Mouse (Mus musculus) midbrain, embryonic 13.5 days (tissue): ENCODE measurements around the gene Mtap. TPM values are rescaled to one million over a fixed set of nuclear protein-coding genes. Genes with fewer than 3 reads are reported as not detected.

ENCODE experiments used
- ATAC-seq: fragments of 200-750 bp; cut with Nextera tagmentation; 2 replicates; pipeline ENCODE4 v1.8.0; 2017; ENCODE audit warnings: mild to moderate bottlenecking, moderate TSS enrichment, moderate library complexity
- H3K27ac ChIP-seq: fragments of 300-500 bp; sonication (generic); 2 replicates; pipeline ENCODE4 v1.5.1; 2015; ENCODE audit warnings: inconsistent platforms, mild to moderate bottlenecking, moderate library complexity
- H3K27me3 ChIP-seq: fragments of 300-500 bp; sonication (generic); 2 replicates; pipeline ENCODE4 v1.6.1; 2015; ENCODE audit warnings: mild to moderate bottlenecking, inconsistent platforms
- H3K36me3 ChIP-seq: fragments of 300-500 bp; sonication (generic); 2 replicates; pipeline ENCODE4 v1.6.1; 2015; ENCODE audit warnings: mild to moderate bottlenecking, inconsistent platforms
- H3K4me1 ChIP-seq: fragments of 300-500 bp; sonication (generic); replicated peaks from 2 replicates; pipeline ENCODE4 v1.6.1; 2015; ENCODE audit warnings: inconsistent platforms
- H3K4me2 ChIP-seq: fragments of 300-500 bp; sonication (generic); replicated peaks from 2 replicates; pipeline ENCODE4 v1.6.1; 2015; ENCODE audit warnings: moderate library complexity, mild to moderate bottlenecking, inconsistent platforms
- H3K4me3 ChIP-seq: fragments of 300-500 bp; sonication (generic); replicated peaks from 2 replicates; pipeline ENCODE4 v1.5.1; 2015; ENCODE audit warnings: mild to moderate bottlenecking, inconsistent platforms
- H3K9ac ChIP-seq: fragments of 300-500 bp; sonication (generic); replicated peaks from 2 replicates; pipeline ENCODE4 v1.6.1; 2015; ENCODE audit warnings: mild to moderate bottlenecking, inconsistent platforms
- H3K9me3 ChIP-seq: fragments of 300-500 bp; sonication (generic); 2 replicates; pipeline ENCODE4 v1.6.1; 2016; ENCODE audit warnings: mild to moderate bottlenecking, inconsistent platforms
- WGBS: fragments of 180-500 bp; shearing (Covaris S2); methylation state at CpG from one replicate; pipeline ENCODE4 v1.1.7; 2015; 5-methylcytosine and 5-hydroxymethylcytosine counted together
- polyA plus RNA-seq: library from polyadenylated mRNA; unstranded; fragments of >200 nt; fragmentation: Nextera tagmentation; extraction: Ambion mirVana; gene quantifications from 2 replicates; pipeline ENCODE4 v1.2.1, GENCODE M21; 2015

The Mtap gene
- polyA plus RNA-seq, 1 experiment from 2014 or later: 27.4 TPM

DNA sequence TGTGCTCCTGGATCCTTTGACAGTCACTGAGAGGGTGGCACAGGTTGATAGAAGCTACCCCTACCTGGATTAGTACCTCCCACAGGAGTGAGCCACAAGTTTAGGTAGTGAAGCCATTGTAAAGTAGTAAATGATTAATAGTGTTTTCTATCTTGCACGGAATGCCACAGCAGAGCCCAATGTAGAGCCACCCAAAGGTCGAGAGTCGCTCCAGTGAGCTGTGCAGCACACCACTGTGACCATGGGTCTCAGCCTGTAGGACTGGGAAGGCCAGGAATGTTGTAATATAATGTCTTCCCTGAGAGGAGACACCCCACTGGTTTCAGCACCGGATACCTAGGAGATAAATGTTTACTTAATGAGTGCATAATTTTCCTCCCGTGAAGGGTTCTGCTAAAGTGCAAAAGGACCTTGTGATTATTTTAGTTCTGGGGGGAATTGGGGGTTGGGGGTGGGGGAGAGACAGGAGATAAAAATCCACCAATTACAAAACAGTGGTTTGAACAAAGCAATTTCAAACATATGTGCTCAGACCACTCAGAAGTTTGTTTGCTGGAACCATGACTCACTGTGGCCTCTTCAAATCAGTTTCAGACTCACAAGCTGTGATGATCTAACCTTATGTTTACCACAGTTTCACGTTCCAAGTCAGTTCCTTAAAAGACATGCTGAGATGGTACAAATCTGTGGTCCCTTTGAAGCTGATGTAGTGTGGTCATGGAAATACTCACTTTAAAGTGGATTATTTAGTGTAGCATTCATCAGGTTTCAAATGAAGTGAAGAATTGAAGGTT, 40.8 kb downstream of the Mtap start:
- H3K36me3 ChIP-seq: peaks cover 84% of the 10 kb centered on the region
- H3K4me3 ChIP-seq: no peak overlapping the region
- H3K4me1 ChIP-seq: no peaks in the 10 kb centered on the region
- H3K4me2 ChIP-seq: no peak overlapping the region
- no peak overlapping the region for H3K27ac ChIP-seq
- H3K9ac ChIP-seq: no peak overlapping the region
- H3K27me3 ChIP-seq: no peaks in the 10 kb centered on the region
- ATAC-seq: no peak
- no peaks in the 10 kb centered on the region for H3K9me3 ChIP-seq
- WGBS: 87% methylated on average over 6 of the region's 6 CpGs

- Histone ChIP-seq H3K4me1 (no peaks in the 10 kb centered on the region), H3K36me3 (peaks cover 63% of the 10 kb centered on the region), H3K4me2 (no peak overlapping the region), H3K9ac (no peak overlapping the region), H3K4me3 (no peak overlapping the region), H3K9me3 (no peaks in the 10 kb centered on the region), H3K27ac (no peak overlapping the region), H3K27me3 (no peaks in the 10 kb centered on the region)
- WGBS: 99% methylated on average over 5 of the region's 5 CpGs
- no peak for ATAC-seq
These were observed 43.2 kb downstream of the Mtap start for GRCm38 (mm10) chr4:89180121-89180520.

- Histone ChIP-seq H3K9me3 (no peaks in the 10 kb centered on the region), H3K4me1 (no peaks in the 10 kb centered on the region), H3K4me2 (no peak overlapping the region), H3K4me3 (no peak overlapping the region), H3K36me3 (peaks cover 49% of the 10 kb centered on the region), H3K27ac (no peak overlapping the region), H3K27me3 (no peaks in the 10 kb centered on the region), H3K9ac (no peak overlapping the region)
- ATAC-seq: no peak
- WGBS: 94% methylated on average over 2 of the region's 2 CpGs
These were observed 44.7 kb downstream of the Mtap start for GRCm38 (mm10) chr4:89181656-89182055.

DNA sequence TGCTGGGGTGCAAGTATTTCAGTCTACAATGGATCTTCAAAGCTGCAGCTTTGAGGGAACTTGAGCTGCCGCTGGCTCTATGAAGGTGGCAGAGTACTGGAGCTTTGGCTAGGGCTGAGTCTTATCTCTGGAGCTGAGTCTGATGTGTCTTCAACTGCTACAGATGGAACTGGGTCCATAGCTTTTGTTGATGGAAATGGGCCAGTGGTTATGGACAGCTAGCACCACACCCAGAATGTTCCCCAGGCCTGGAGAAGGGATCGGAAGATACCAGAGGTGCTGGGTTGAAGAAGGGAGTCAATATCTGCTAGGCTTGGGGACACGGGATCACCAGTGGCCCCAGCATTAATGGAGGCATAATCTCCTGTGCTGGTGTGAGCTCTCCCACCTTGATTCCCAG, 45.6 kb downstream of the Mtap start:
- H3K27me3 ChIP-seq: no peaks in the 10 kb centered on the region
- 94% methylated on average over 3 of the region's 3 CpGs for WGBS
- ATAC-seq: no peak
- H3K4me2 ChIP-seq: no peak overlapping the region
- H3K9me3 ChIP-seq: no peaks in the 10 kb centered on the region
- peaks cover 41% of the 10 kb centered on the region for H3K36me3 ChIP-seq
- no peak overlapping the region for H3K27ac ChIP-seq
- no peak overlapping the region for H3K4me3 ChIP-seq
- H3K9ac ChIP-seq: no peak overlapping the region
- no peaks in the 10 kb centered on the region for H3K4me1 ChIP-seq

DNA sequence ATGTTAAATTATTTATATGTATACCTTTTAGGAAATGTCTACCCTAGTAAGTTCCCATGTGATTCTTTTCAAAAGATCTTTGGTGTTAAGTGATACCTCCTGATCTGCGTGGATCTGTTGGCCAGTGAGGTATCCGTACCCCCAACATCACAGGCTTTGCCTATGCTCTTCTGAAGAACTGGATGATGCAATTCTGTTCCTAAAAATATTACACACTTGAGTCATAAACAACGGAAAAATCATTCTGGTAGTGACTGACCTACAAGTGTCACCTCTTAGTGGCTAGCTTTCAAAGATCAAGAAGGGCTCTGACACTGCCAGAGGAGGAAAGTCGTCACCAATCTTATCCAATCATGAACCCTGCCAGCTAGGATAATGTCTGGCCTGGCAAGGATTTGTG, 58.6 kb downstream of the Mtap start:
- Histone ChIP-seq H3K4me1 (no peaks in the 10 kb centered on the region), H3K27me3 (no peaks in the 10 kb centered on the region), H3K9me3 (no peaks in the 10 kb centered on the region), H3K36me3 (no peaks in the 10 kb centered on the region), H3K4me3 (no peak overlapping the region), H3K27ac (no peak overlapping the region), H3K9ac (no peak overlapping the region), H3K4me2 (no peak overlapping the region)
- no peak for ATAC-seq
- WGBS: 92% methylated on average over 4 of the region's 4 CpGs

- H3K9me3 ChIP-seq: no peaks in the 10 kb centered on the region
- no peak overlapping the region for H3K27ac ChIP-seq
- H3K4me2 ChIP-seq: no peak overlapping the region
- H3K27me3 ChIP-seq: no peaks in the 10 kb centered on the region
- no peaks in the 10 kb centered on the region for H3K36me3 ChIP-seq
- no peak for ATAC-seq
- H3K9ac ChIP-seq: no peak overlapping the region
- no peaks in the 10 kb centered on the region for H3K4me1 ChIP-seq
- H3K4me3 ChIP-seq: no peak overlapping the region
These were observed 60.2 kb downstream of the Mtap start for GRCm38 (mm10) chr4:89197128-89197527.

DNA sequence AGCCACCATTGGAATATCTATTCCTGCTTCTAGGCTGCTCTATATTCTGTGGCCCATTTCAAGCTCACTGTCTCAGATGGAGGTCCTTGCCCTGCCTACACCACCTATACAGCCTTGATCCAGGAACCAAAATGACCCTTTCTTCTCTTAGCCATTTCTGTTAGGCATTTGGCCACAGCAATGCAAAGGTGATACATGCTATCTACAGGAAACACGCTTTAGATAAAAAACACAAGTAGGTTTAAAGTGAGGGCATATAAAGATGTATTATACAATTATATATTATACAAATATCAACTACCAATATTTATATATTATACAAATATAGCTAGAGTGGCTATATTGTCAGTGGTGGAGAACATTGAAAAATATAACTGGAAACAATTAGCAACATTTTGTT, 63.9 kb downstream of the Mtap start:
- H3K36me3 ChIP-seq: no peaks in the 10 kb centered on the region
- no peaks in the 10 kb centered on the region for H3K9me3 ChIP-seq
- H3K27me3 ChIP-seq: no peaks in the 10 kb centered on the region
- H3K4me3 ChIP-seq: no peak overlapping the region
- ATAC-seq: no peak
- WGBS: 93% methylated on average over 1 of the region's 1 CpGs
- H3K9ac ChIP-seq: no peak overlapping the region
- H3K27ac ChIP-seq: no peak overlapping the region
- no peaks in the 10 kb centered on the region for H3K4me1 ChIP-seq
- no peak overlapping the region for H3K4me2 ChIP-seq

- no peak for ATAC-seq
- H3K4me1 ChIP-seq: no peaks in the 10 kb centered on the region
- H3K4me3 ChIP-seq: no peak overlapping the region
- H3K27me3 ChIP-seq: no peaks in the 10 kb centered on the region
- no peak overlapping the region for H3K9ac ChIP-seq
- no peak overlapping the region for H3K27ac ChIP-seq
- no peak overlapping the region for H3K4me2 ChIP-seq
- no peaks in the 10 kb centered on the region for H3K36me3 ChIP-seq
- no peaks in the 10 kb centered on the region for H3K9me3 ChIP-seq
These were observed 72.4 kb downstream of the Mtap start for GRCm38 (mm10) chr4:89209310-89209709.

- no peak for ATAC-seq
- 85% methylated on average over 7 of the region's 7 CpGs for WGBS
- H3K27ac ChIP-seq: no peak overlapping the region
These were observed 73.4 kb downstream of the Mtap start for GRCm38 (mm10) chr4:89210314-89210713.

GRCm38 (mm10) chr4:89212178-89212577, 75.3 kb downstream of the Mtap start:
- H3K27me3 ChIP-seq: no peaks in the 10 kb centered on the region
- H3K9me3 ChIP-seq: no peaks in the 10 kb centered on the region
- H3K4me3 ChIP-seq: no peak overlapping the region
- H3K9ac ChIP-seq: no peak overlapping the region
- H3K36me3 ChIP-seq: no peaks in the 10 kb centered on the region
- 83% methylated on average over 3 of the region's 3 CpGs for WGBS
- H3K4me1 ChIP-seq: no peaks in the 10 kb centered on the region
- H3K4me2 ChIP-seq: no peak overlapping the region
- no peak for ATAC-seq
- H3K27ac ChIP-seq: no peak overlapping the region

More at GRCm38 (mm10) chr4:89210314-89210713, 73.4 kb downstream of the Mtap start:
- Histone ChIP-seq H3K9me3 (no peaks in the 10 kb centered on the region), H3K9ac (no peak overlapping the region), H3K4me2 (no peak overlapping the region), H3K4me3 (no peak overlapping the region), H3K27me3 (no peaks in the 10 kb centered on the region), H3K4me1 (no peaks in the 10 kb centered on the region), H3K36me3 (no peaks in the 10 kb centered on the region)

Other genes with a start within 250 kb of the Mtap start
- gene Cdkn2a, start 157.5 kb downstream of the Mtap start, polyA plus RNA-seq: not detected in 2 replicates
- 0.34 and 0.40 TPM in 2 replicates for gene Cdkn2b, start 173.9 kb downstream of the Mtap start, polyA plus RNA-seq